Mouse (Mus musculus) liver, postnatal 0 days (tissue): ENCODE data around the gene Rln3.

ENCODE experiments used
- CTCF ChIP-seq: sonication (generic); IDR thresholded peaks from 2 replicates; pipeline ENCODE4 v1.5.1; 2016; ENCODE audit warnings: antibody characterized with exemption, low read depth
- EP300 ChIP-seq: IDR thresholded peaks from 2 replicates; pipeline ENCODE4 v1.6.1; 2016; ENCODE audit warnings: antibody characterized with exemption, low read depth, mild to moderate bottlenecking

DNA sequence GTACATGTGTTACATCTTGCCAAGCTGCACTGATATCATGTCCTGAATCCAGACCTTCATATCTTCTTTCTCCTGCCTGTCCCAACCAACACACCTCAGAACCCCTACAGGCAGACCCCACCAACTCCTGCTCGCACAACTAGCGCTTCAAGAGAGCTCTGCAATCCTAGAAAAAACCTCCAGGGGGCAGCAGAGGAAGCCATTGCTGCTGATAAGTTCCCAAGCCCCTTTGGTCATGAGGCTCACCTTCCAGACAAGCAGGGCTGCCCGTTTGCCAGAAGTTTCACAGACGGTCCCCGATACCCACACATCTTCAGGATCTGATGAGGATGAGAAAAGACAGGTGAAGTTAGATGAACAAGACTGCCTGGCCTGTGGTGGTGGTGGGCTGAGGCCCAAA is 5.8 kb downstream of the Rln3 start:
- TF ChIP-seq EP300 (no peak), CTCF (peak; percentile 90)
